Mouse (Mus musculus): ENCODE data around the gene Polg.

Polg gene

DNA sequence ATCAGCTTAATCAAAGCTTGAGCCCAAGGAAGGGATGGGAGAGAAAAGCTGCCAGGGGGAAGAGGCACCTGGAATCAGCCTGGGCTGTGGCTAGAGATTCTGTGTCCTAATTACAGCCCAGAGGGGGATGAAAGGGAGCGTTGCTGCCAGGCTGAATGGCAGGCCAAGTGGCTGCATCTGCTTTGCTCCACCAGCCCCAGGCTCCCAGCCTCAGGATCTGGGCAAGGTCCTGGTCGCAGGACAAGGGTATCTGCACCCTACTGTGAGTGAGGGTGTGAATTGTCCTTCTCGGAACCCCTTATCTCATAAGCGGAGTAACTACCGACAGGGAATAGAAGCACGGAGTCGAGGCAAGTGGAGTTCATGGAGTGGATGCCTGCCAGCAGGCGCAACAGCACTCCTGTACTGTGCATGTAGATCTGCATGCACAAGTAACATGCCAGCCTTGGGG, 35.4 kb upstream of the Polg start:
- DNase-seq = no peak

DNA sequence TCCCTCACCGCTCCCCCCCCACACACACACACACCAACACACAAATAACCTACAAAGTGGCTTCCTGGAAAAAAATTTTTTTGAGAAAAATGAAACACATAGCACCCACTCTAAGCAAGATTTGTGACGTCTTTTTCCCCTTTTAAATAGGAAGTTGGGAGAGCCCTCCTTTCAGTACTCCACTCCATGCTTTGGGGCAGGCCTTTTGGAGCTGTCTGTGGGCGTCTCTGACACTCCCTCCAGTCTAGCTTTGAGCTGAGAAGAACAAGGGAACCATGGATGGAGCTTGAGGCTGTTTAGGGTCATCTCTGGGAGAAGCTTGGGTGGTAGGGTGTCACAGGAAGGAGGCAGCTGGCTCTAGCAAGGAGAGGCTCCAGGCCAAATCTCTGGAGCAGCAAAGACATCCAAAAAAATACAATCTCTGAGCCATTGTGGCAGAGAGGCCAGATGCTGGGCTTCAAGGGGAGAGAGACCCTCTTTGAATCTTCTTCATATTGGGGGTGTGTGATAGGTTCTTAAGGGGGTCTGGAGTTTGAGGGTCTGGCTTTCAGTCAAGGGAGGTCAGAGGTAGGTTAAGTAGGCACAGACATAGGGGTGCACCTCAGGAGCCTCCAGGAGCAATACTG, 34.6 kb upstream of the Polg start:
- no peak for DNase-seq

DNA sequence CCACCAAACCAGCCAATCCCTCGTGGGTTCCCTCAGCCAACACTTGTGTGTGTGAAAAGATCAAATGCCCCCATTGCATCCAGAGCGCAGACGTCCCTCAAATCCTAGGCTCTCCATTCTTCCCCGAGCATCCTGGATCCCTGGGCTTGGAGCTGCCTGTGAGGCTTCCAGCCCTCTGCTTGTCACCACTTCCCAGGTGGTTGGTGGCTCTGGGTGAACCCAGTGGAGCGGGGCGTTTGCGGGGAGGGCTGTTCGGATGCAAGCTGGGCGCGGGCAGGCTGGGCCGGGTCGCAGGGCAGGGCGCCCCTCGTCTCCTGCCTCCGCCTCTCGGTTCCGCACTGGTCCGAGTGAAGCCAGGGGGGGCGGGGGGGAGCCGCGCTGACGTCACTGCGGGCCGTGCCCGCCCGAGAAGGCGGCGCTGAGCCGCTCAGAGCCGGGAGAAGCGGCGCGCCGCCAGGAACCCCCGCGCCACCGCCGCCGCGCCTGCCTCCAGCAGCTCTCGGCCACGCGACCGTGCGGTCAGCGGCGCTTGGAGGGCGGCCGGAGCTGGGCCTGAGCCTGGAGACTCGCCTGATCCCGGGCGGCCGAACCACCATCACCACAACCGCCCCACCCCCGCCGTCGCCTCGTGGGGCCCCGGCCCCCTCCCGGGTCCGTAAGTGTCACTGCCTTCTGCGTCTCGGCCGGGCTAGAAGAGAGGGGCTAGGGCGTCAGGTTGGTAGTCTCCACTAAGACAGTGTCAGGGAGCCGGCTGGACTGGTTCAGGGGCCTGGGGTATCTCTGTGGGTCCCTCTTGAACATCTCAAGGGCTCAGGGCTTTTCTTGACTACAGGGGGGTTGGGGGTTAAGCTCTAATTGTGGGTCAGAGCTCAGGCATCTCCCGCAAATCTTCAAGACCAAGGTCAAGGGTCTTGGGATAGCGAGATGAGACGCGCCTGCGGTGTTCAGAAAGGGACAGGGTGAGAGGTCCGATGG, 33.7 kb upstream of the Polg start:
- no peak for DNase-seq

DNA sequence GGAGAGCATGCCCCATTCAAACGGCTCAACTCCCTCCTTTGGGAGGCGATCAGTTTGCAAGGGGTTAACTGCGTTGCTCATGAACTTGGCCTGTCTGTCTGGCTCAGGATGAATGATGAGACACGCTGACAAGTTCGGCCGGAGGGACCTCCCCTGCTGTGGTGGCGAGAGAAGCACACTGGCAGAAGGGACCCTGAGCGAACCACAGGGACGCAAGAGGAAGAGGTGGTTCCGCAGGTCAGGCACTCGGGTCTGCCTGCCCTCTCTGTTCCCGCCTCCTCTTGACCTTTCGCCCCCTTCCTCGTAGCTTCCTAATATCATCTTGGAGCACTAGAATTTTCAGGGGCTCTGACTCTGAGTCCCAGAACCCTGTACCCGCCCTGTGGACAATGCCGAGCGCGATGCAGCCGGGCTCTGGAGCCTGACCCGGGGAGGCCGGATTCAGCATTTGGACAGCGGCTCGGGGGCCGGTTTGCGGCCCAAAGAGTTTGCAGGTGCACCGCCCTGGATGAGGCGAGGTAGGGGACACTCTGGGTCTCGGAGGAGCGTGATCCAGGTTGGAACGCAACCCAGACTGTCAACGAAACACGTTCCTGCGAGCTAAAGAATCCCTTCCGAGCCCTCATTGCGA, 32.9 kb upstream of the Polg start:
- peak; percentile 16 for DNase-seq

DNA sequence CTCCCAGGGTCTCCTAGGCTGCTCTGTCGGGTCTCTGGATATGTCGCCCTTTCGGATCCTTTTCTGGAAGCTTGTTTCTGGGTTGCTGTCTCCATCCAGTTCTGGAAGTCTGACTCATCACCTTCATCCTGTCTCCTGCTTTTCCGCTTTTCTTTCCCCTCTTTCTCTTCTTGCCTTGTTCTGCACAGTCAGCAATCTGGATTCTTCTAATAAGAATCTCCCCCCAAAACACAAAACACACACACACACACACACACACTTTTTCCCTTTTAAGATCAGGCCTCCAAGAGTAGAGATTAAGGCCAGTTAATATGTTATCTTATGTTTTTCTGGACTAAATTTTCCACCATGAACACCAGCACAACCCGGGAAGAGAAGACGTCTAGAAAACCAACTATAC, 32.2 kb upstream of the Polg start:
- no peak for DNase-seq

DNA sequence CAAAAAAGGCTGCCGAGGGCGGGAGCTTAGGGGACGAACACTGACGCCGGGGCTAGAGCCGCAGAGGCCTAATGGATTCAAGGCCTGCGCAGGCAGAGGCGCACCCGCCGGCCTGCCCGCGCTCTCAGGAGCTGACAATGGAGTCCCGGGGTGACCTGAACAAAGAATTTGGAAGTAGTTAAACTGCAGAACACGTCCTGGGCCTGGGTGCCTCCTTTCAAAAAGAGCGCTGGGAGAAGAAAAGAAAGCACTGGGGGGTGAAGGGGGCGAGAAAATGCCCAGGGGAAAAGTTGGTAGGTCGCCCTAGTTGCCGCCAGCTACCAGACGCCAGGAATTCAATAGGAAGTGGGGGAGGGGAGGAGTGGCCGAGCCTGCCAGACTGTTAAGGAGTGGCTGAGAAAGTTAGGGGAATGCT, 31.5 kb upstream of the Polg start:
- no peak for DNase-seq

DNA sequence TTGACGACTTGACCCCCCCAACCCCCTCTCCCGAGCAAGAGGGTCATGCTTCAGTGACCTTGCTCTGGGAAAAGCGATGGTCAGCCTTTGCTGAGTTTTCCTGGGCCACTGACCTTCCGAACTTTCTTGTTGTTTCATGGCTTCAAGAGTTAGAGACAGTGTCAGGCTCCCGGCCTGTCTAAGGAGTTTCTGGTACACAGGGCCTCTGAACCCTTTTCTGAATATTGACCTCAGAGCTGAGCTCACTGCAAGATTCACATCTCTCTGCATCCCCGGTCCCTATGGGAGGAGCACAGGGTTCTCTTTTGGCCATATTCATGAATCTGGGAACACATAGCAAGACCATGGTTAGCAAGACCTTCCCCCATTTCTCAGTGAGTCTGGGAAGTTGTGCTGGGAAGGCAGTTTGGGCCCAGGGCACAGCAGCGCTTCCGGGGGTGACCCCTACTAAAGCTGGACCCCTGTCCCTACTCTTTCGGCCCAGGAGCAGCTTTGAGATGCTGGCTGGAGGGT, 30.7 kb upstream of the Polg start:
- DNase-seq = no peak

DNA sequence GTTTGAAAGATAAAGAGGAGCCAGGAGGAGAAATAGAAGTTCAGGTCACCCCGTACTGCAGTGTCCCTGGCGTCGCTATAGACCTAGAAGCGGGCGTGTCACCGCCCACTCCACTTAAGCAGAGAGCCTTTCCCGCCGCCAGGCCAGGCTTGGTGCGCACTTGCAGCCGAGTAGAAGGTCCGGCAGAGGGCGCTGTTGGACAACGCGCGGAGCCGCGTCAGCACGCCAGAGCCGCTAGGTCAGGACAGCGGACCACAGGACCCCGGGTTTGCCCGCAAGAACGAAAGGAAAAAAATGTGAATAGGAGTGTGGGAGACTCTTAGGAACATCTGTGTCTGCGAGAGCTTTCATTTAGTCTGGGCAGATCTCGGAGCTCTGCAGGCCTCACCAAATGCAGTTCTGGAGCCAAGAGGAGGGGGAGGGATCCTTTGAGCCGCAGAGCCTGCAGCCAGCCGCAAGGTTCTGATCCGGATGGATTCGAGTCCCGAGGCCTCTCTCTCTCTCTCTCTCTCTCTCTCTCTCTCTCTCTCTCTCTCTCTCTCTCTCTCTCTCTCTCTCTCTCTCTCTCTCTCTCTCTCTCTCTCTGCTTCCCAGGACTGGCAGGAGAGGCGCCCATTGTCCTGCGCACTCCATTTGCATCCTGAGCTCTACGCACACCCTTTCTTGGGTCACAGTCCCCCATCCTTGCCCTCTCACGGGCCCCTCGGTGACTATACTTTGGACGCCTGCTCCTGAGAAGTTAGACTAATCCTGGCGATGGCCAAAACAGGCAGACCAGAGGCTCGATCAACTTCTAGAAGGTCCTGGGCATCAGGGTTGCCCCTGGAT, 30.0 kb upstream of the Polg start:
- peak; percentile 75 for DNase-seq

DNA sequence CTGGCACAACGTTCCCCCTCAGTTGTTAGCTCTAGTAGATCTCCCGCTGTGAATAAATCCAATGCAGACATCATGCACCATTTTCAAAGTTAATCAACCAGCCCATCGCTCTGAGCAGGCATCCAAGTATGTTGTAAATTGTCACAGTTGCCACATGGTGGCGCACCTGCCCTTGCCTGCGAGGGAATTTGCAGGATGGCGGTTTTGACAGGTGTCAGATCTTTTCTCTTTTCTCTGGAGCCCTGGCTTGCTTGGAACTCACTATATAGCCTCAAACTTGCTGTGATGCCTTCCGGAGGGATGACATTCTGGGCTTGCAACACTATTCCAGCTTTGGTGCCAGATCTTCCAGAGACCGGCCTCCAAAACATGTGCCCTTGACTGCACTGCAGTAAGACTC, 27.8 kb upstream of the Polg start:
- DNase-seq = peak; percentile 44

DNA sequence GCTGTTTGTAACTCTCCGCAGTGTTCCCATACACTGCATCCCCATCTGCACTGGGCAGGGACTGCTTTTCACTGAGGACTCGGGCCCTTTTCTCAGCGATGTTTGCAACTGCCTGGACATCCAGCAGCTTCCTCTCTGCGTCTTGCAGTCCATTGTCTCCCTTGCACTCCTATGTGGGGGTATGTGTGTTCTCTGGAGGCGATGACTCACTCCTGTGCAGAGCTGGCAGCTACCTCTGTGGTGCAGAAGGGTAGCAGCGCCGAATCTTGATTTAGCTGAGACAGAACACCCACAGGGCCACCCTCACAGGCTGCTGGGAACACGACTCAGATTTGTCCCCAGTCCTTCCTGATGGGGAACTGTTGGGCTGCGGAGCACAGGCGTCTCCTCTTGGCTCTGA, 20.4 kb upstream of the Polg start:
- no peak for DNase-seq

DNA sequence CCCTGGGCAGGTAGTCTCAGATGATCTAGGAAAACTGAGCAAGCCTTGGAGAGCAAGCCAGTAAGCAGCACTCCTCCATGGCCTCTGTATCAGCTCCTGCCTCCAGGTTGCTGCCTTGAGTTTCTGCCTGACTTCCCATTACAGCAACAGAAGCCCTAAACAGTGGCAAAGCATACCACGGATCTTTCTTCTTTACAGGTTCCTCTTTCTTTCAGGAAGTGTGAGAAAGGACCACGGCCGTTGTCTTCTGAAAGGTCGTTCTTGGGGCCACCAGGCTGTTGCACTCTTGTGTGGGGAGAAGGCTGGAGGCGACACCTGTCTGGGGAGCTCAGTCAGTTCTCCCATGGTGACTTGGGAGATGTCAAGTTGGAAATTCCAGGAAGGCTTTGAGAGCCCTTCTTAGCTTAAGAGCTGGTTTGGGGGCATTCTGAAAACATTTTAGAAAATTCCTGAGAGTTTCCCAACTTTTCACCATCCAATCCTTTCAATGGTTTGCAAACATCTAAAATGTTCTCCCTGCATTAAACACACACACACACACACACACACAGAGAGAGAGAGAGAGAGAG, 8.8 kb upstream of the Polg start:
- no peak for DNase-seq

DNA sequence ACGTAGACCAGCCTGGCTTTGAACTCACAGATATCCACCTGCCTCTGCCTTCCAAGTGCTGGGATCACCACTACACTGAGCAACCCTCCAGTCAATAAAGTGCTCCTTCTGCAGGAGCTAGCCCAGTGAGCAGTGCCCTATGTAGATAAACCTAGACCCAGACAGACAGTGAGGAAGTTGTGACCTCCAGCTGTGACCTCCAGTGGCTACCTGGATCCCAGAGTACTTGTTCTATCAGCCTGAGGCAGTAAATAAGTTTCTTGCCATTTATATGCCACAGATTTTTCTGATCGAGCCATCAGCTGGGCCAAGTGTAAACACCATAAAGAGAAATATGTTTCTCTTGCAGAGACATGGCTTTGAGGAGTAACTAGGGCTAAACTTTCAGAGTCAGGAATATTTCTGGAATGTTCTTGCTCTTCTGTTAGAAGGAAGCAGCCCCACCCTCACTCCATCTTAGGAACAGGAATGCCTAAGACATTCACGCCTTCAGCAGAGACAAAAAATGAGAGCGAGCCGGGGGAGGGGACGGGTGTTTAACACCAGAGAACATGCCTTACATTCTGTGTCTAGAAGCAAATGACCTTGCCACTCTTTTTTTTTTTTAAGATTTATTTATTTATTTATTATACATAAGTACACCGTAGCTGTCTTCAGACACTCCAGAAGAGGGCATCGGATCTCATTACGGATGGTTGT, 7.5 kb upstream of the Polg start:
- DNase-seq = no peak

DNA sequence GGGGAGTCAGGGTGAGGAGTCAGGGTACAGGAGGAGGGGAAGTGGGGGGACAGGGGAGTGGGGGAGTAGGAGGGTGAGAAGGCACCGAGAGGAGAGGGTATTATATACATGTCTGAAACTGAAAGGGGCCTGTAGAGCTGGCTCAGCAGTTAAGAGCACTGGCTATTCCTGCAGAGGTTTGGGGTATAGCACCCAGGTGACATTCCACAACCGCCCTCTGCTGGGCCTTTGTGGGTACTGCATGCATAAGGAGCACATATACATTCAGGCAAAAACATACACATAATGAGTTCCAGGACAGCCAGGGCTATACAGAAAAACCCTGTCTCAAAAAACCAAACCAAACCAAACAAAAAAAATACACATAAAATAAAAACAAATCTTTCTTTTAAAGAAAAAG, 6.6 kb upstream of the Polg start:
- DNase-seq = no peak

DNA sequence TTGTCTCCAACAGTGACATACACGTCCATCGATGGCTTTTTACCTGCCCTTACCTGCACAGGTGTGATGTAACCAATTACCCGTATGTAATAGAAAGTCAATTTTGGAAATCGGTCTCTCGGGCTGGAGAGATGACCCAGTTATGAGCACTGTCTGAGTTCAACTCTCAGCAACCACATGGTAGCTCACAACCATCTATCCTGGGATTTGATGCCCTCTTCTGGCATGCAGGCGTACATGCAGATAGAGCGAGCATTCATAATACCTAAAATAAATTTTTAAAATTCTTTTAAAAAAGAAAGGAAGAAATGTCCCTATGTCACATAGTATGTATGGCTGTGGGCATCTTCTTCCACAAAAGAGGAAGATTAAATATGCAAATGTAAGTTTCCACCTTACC, 5.3 kb upstream of the Polg start:
- no peak for DNase-seq

DNA sequence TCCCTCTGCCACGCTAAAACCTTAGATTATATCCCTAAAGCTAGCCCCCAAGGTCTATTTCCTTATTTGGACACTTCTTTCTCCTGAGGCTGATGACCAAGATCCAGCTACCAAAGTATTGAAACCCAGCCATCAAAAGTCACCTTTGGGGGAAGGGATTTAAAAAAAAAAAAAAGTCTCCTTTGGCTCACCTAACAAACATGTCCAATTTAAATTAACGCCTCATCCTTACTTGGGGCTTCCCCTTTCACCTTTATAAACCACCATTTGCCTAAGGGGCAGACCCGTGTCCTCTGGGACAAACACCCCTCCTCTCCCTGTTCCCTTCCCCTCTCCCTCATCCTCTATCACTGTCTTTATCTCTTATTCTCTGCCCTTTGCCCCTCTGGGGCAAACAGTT, 4.6 kb upstream of the Polg start:
- no peak for DNase-seq

DNA sequence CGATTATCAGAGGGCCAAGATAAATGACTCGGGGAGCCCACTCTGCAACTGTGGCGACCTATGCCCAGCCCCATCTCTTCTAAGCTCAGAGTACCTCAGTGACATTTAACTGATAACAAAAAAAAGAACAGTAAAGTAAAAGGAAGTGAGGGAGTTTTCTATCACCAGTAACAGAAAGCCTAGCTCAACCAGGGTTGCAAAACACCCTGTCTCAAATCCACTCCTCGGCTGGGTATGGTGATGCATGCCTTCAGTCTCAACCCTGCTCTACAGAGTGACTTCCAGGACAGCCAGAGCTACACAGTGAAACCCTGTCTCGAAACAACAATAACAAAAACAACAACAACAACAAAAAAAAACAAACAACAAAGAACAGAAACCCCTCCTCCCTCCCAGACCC, 3.6 kb upstream of the Polg start:
- no peak for DNase-seq

DNA sequence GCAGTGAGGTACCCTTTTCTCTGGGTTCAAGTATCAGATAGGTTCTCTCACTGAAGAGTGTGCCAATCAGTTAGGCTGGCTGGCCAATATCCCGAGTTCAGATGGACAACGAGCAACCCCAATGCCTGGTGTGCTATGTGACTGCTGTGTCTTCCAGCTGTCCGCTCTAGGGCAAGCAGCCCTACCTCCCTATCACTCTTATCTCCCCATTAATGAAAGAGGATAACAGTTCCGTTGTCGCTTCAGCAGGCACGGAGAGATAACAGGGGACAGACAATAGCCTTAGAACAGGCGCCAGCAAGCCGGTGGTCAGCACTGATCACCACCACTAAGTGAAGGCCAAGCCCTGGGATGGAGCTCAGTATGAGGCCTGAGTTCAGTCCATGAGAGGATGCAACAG, 2.8 kb upstream of the Polg start:
- DNase-seq = no peak

DNA sequence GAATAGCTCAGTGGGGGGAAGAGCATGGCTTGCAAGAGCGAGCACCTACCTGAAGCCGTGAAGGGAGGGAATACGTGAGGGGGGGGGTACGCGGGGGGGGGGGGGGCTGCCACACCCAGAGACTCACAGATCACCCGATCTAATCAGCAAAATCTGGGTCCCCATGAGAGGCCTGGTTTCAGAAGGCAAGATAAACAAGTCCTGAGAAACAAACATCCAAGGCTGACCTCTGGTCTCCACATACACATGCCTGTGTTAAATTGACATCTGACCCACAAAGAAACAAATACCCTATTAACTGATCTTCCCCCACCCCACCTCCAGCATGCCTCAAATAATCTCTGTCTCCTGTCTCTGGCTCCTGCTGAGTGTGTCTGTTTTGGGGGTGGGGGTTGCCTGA, 1.8 kb upstream of the Polg start:
- DNase-seq = no peak

DNA sequence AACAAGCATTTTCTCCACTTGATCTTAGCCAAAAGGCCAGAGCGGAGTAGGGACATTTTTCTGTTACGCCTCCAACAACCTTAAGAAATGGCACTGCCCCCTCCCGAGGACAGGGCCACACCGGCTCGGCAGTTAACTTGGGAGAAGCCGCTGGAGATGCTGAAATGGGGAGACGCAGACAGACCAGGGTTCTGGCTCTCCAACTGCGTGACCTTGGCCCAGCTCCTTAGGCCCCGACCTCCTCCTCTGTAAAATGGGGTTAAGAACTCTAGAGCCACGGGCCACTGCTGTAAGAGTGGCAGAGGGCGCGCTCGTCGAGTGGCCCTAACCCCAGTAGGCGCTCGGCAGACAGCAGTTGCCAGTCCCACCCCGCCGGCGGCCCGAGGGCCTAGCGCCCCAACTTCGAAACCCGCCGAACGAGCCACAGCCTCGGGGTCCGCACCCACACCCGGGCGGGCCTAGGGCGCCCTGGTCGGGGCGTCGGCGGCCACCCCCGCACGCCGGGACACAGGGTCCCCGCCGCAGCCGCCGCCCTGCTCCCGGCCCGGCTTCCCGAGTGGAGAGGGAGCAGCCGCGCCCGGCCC, 609 bp downstream of the Polg start:
- DNase-seq = peak; percentile 53

DNA sequence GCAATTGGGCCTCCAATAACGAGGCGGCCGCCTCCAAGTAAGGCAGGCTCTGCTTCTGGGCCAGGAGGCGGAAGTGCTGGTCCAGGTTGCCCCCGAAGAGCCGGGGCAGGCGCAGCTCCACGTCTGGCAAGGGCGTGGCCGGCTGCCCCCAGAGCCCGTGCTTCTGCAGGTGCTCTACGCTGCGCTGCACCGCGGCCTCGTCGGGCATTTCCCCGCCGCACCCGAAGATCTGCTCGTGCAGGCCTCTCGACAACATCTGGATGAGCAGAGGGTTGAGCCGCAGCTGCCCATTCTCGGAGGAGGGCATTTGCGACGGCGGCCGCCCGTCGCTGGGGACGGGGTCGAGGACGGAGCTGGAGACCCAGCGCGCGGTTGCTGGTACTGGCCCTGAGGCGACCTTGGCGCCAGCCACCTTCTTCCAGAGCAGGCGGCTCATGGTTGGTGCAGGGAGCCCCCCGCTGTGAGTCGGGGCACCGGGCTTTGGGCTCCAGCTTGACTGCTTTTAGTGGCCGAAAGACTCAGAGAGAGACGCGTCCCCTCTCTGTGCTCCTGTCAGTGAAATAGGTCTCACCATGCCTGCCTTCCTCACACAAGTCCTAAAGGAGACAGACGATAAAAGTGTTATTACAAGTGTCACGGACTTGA, 1.3 kb downstream of the Polg start:
- no peak for DNase-seq
